Mouse (Mus musculus): ENCODE data around the gene Nrg4. TPM values are rescaled to one million over a fixed set of nuclear protein-coding genes. Genes with fewer than 3 reads are reported as not detected.

The Nrg4 gene
- polyA plus RNA-seq, 1 experiment, result 0.19 TPM

GRCm38 (mm10) chr9:55322641-55323040 lies 4.0 kb downstream of the Nrg4 start:
- TF ChIP-seq SRF (IDR thresholded peaks at IDR 0.05; ENCODE audit: control insufficient read depth, insufficient read length, low read depth), result no peak
- TF ChIP-seq POLR2AphosphoS2 (IDR thresholded peaks at IDR 0.05; ENCODE audit: insufficient read length, low read depth), result no peak
- no peak for TF ChIP-seq TCF3 (IDR thresholded peaks at IDR 0.05; ENCODE audit: insufficient read length, low read depth)
- no peak for TF ChIP-seq CEBPB (IDR thresholded peaks at IDR 0.05; ENCODE audit: insufficient read depth, poor library complexity, severe bottlenecking)
- no peak for TF ChIP-seq POLR2A (IDR thresholded peaks at IDR 0.05; ENCODE audit: insufficient read length, low read depth)
- TF ChIP-seq MAX (IDR thresholded peaks at IDR 0.05; ENCODE audit: low read depth), result no peak
- TF ChIP-seq REST (IDR thresholded peaks at IDR 0.05; ENCODE audit: insufficient read depth, insufficient read length), result no peak
- no peak for TF ChIP-seq E2F4 (IDR thresholded peaks at IDR 0.05; ENCODE audit: insufficient read depth)
- no peak for TF ChIP-seq TCF12 (IDR thresholded peaks at IDR 0.05; ENCODE audit: insufficient read depth, poor library complexity, severe bottlenecking)
- no peak for TF ChIP-seq USF1 (IDR thresholded peaks at IDR 0.05; ENCODE audit: low read depth)
- no peak for TF ChIP-seq MYOG (IDR thresholded peaks at IDR 0.05; ENCODE audit: control insufficient read depth in 1 of 3, insufficient read depth in 1 of 3, insufficient read length in 2 of 3, low read depth in 2 of 3)
- no peak for TF ChIP-seq MYOD1 (IDR thresholded peaks at IDR 0.05; ENCODE audit: control insufficient read depth in 1 of 3, insufficient read length in 2 of 3, low read depth in 2 of 3)
- Histone ChIP-seq H3K4me3 (no peak overlapping the region), H3K27me3 (ENCODE audit: control insufficient read depth, insufficient read depth, insufficient read length) (peaks cover 38% of the 10 kb centered on the region), H3K79me2 (ENCODE audit: control insufficient read depth, insufficient read depth) (no peaks in the 10 kb centered on the region), H3K4me2 (ENCODE audit: low read depth) (no peak overlapping the region), H3ac (ENCODE audit: control insufficient read depth, insufficient read length) (no peak overlapping the region), H3K36me3 (ENCODE audit: control insufficient read depth, insufficient read depth) (no peaks in the 10 kb centered on the region)

GRCm38 (mm10) chr9:55313619-55314261 lies 12.9 kb downstream of the Nrg4 start:
- H3K4me2 ChIP-seq (ENCODE audit: low read depth), result no peak overlapping the region
- H3K27me3 ChIP-seq (ENCODE audit: control insufficient read depth, insufficient read depth, insufficient read length), result peaks cover 5% of the 10 kb centered on the region
- no peak overlapping the region for H3ac ChIP-seq (ENCODE audit: control insufficient read depth, insufficient read length)

GRCm38 (mm10) chr9:55311560-55311959 lies 15.1 kb downstream of the Nrg4 start:
- Histone ChIP-seq H3K79me2 (ENCODE audit: control insufficient read depth, insufficient read depth) (no peaks in the 10 kb centered on the region), H3K27me3 (ENCODE audit: control insufficient read depth, insufficient read depth, insufficient read length) (peaks cover 5% of the 10 kb centered on the region), H3K36me3 (ENCODE audit: control insufficient read depth, insufficient read depth) (no peaks in the 10 kb centered on the region), H3K4me3 (no peak overlapping the region), H3K4me2 (ENCODE audit: low read depth) (no peak overlapping the region), H3ac (ENCODE audit: control insufficient read depth, insufficient read length) (no peak overlapping the region)
- no peak for TF ChIP-seq E2F4 (IDR thresholded peaks at IDR 0.05; ENCODE audit: insufficient read depth)
- TF ChIP-seq SRF (IDR thresholded peaks at IDR 0.05; ENCODE audit: control insufficient read depth, insufficient read length, low read depth), result no peak
- TF ChIP-seq USF1 (IDR thresholded peaks at IDR 0.05; ENCODE audit: low read depth), result no peak
- TF ChIP-seq TCF3 (IDR thresholded peaks at IDR 0.05; ENCODE audit: insufficient read length, low read depth), result no peak
- no peak for TF ChIP-seq CEBPB (IDR thresholded peaks at IDR 0.05; ENCODE audit: insufficient read depth, poor library complexity, severe bottlenecking)
- no peak for TF ChIP-seq REST (IDR thresholded peaks at IDR 0.05; ENCODE audit: insufficient read depth, insufficient read length)
- no peak for TF ChIP-seq MAX (IDR thresholded peaks at IDR 0.05; ENCODE audit: low read depth)
- no peak for TF ChIP-seq MYOG (IDR thresholded peaks at IDR 0.05; ENCODE audit: control insufficient read depth in 1 of 3, insufficient read depth in 1 of 3, insufficient read length in 2 of 3, low read depth in 2 of 3)
- TF ChIP-seq TCF12 (IDR thresholded peaks at IDR 0.05; ENCODE audit: insufficient read depth, poor library complexity, severe bottlenecking), result no peak
- no peak for TF ChIP-seq MYOD1 (IDR thresholded peaks at IDR 0.05; ENCODE audit: control insufficient read depth in 1 of 3, insufficient read length in 2 of 3, low read depth in 2 of 3)
- TF ChIP-seq POLR2A (IDR thresholded peaks at IDR 0.05; ENCODE audit: insufficient read length, low read depth), result no peak
- TF ChIP-seq POLR2AphosphoS2 (IDR thresholded peaks at IDR 0.05; ENCODE audit: insufficient read length, low read depth), result no peak

More at GRCm38 (mm10) chr9:55313619-55314261, 12.9 kb downstream of the Nrg4 start:
- Histone ChIP-seq H3K36me3 (ENCODE audit: control insufficient read depth, insufficient read depth) (no peaks in the 10 kb centered on the region), H3K4me3 (no peak overlapping the region), H3K79me2 (ENCODE audit: control insufficient read depth, insufficient read depth) (no peaks in the 10 kb centered on the region)
- no peak for TF ChIP-seq MYOD1 (IDR thresholded peaks at IDR 0.05; ENCODE audit: control insufficient read depth in 1 of 3, insufficient read length in 2 of 3, low read depth in 2 of 3)
- TF ChIP-seq E2F4 (IDR thresholded peaks at IDR 0.05; ENCODE audit: insufficient read depth), result no peak
- TF ChIP-seq MAX (IDR thresholded peaks at IDR 0.05; ENCODE audit: low read depth), result no peak
- TF ChIP-seq TCF3 (IDR thresholded peaks at IDR 0.05; ENCODE audit: insufficient read length, low read depth), result no peak
- no peak for TF ChIP-seq SRF (IDR thresholded peaks at IDR 0.05; ENCODE audit: control insufficient read depth, insufficient read length, low read depth)
- TF ChIP-seq POLR2A (IDR thresholded peaks at IDR 0.05; ENCODE audit: insufficient read length, low read depth), result no peak
- TF ChIP-seq REST (IDR thresholded peaks at IDR 0.05; ENCODE audit: insufficient read depth, insufficient read length), result no peak
- no peak for TF ChIP-seq POLR2AphosphoS2 (IDR thresholded peaks at IDR 0.05; ENCODE audit: insufficient read length, low read depth)
- TF ChIP-seq USF1 (IDR thresholded peaks at IDR 0.05; ENCODE audit: low read depth), result no peak
- no peak for TF ChIP-seq MYOG (IDR thresholded peaks at IDR 0.05; ENCODE audit: control insufficient read depth in 1 of 3, insufficient read depth in 1 of 3, insufficient read length in 2 of 3, low read depth in 2 of 3)
- TF ChIP-seq CEBPB (IDR thresholded peaks at IDR 0.05; ENCODE audit: insufficient read depth, poor library complexity, severe bottlenecking), result no peak
- TF ChIP-seq TCF12 (IDR thresholded peaks at IDR 0.05; ENCODE audit: insufficient read depth, poor library complexity, severe bottlenecking), result no peak

- H3K4me2 ChIP-seq (ENCODE audit: low read depth), result no peak overlapping the region
- H3K27me3 ChIP-seq (ENCODE audit: control insufficient read depth, insufficient read depth, insufficient read length), result no peaks in the 10 kb centered on the region
- H3K4me3 ChIP-seq, result no peak overlapping the region
- no peak overlapping the region for H3ac ChIP-seq (ENCODE audit: control insufficient read depth, insufficient read length)
- no peaks in the 10 kb centered on the region for H3K79me2 ChIP-seq (ENCODE audit: control insufficient read depth, insufficient read depth)
- TF ChIP-seq POLR2AphosphoS2 (IDR thresholded peaks at IDR 0.05; ENCODE audit: insufficient read length, low read depth) (no peak), MYOG (IDR thresholded peaks at IDR 0.05; ENCODE audit: control insufficient read depth in 1 of 3, insufficient read depth in 1 of 3, insufficient read length in 2 of 3, low read depth in 2 of 3) (no peak), MYOD1 (IDR thresholded peaks at IDR 0.05; ENCODE audit: control insufficient read depth in 1 of 3, insufficient read length in 2 of 3, low read depth in 2 of 3) (no peak), TCF3 (IDR thresholded peaks at IDR 0.05; ENCODE audit: insufficient read length, low read depth) (no peak), POLR2A (IDR thresholded peaks at IDR 0.05; ENCODE audit: insufficient read length, low read depth) (no peak), REST (IDR thresholded peaks at IDR 0.05; ENCODE audit: insufficient read depth, insufficient read length) (no peak), E2F4 (IDR thresholded peaks at IDR 0.05; ENCODE audit: insufficient read depth) (no peak), CEBPB (IDR thresholded peaks at IDR 0.05; ENCODE audit: insufficient read depth, poor library complexity, severe bottlenecking) (no peak), SRF (IDR thresholded peaks at IDR 0.05; ENCODE audit: control insufficient read depth, insufficient read length, low read depth) (no peak), USF1 (IDR thresholded peaks at IDR 0.05; ENCODE audit: low read depth) (no peak), TCF12 (IDR thresholded peaks at IDR 0.05; ENCODE audit: insufficient read depth, poor library complexity, severe bottlenecking) (no peak), MAX (IDR thresholded peaks at IDR 0.05; ENCODE audit: low read depth) (no peak)
- H3K36me3 ChIP-seq (ENCODE audit: control insufficient read depth, insufficient read depth), result no peaks in the 10 kb centered on the region
Observed at GRCm38 (mm10) chr9:55308455-55308854, 18.2 kb downstream of the Nrg4 start.
